Mouse (Mus musculus) thymus, postnatal 0 days (tissue): ENCODE data around the gene Nudt3. TPM values are rescaled to one million over a fixed set of nuclear protein-coding genes. Genes with fewer than 3 reads are reported as not detected.
"Not testable (repeated sequence)": the region's sequence is repeated elsewhere in the genome, so short reads cannot be mapped to it uniquely, and the experiment has no call there.

Experiments used
- DNase-seq: peaks from one replicate; pipeline ENCODE4 v3.0.0-alpha.2; 2015; ENCODE audit warnings: low spot score
- polyA plus RNA-seq: library from polyadenylated mRNA; unstranded; fragments of >200 nt; fragmentation: Nextera tagmentation; extraction: Ambion mirVana; gene quantifications from 2 replicates; pipeline ENCODE4 v1.2.1, GENCODE M21; 2015

Nudt3 gene
- 80.5 and 87.8 TPM in 2 replicates for polyA plus RNA-seq

GRCm38 (mm10) chr17:27623360-27624326, at the start of gene Nudt3:
Gene Nudt3 (minus strand): TSS chr17:27623495.
- DNase-seq: peak; percentile 96

GRCm38 (mm10) chr17:27671720-27672119, 48.4 kb upstream of the Nudt3 start:
- DNase-seq: no peak

GRCm38 (mm10) chr17:27658767-27659166, 35.5 kb upstream of the Nudt3 start:
- no peak for DNase-seq

DNA sequence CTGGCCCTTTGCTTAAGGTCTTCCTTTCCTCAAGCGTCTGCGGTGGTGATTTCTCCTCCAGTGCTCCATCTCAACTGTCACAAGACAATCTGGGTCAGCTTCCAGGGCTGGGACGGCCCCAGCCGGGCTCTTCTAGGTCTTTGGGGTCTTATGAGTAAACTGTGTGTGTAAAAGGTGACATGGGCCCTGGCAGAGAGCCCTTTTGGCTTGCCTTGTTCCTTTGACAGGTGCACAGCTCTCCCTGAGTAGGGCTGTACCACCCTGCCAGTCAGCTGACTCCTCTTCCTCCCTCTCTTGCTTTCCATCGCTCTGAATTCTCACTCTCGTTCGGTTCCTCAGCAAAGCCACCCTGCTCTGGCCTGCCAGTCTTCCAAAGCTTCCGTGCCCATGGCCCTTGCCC, 33.8 kb upstream of the Nudt3 start:
- no peak for DNase-seq

DNA sequence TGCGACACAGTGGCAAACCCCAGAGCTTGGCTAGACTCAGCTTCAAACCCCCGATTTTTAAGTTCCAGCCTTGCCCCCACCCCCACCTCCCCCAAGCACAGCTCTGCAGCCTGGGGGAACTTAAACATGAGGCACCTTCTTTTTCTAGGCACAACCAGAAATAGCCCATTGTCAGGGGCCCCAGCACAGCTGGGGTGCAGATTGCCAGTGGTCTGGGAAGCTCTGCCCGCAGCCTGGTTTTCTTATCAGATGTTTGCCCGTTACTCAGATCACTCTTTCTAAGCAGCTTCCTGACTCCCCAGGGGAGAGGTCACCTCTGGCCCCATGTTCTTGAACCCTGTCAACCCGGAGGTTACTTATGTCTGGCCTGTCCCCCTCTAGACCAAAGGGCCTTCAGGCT, 33.1 kb upstream of the Nudt3 start:
- no peak for DNase-seq

- DNase-seq: peak; percentile 81
Observed at GRCm38 (mm10) chr17:27656011-27656399, 32.7 kb upstream of the Nudt3 start.

DNA sequence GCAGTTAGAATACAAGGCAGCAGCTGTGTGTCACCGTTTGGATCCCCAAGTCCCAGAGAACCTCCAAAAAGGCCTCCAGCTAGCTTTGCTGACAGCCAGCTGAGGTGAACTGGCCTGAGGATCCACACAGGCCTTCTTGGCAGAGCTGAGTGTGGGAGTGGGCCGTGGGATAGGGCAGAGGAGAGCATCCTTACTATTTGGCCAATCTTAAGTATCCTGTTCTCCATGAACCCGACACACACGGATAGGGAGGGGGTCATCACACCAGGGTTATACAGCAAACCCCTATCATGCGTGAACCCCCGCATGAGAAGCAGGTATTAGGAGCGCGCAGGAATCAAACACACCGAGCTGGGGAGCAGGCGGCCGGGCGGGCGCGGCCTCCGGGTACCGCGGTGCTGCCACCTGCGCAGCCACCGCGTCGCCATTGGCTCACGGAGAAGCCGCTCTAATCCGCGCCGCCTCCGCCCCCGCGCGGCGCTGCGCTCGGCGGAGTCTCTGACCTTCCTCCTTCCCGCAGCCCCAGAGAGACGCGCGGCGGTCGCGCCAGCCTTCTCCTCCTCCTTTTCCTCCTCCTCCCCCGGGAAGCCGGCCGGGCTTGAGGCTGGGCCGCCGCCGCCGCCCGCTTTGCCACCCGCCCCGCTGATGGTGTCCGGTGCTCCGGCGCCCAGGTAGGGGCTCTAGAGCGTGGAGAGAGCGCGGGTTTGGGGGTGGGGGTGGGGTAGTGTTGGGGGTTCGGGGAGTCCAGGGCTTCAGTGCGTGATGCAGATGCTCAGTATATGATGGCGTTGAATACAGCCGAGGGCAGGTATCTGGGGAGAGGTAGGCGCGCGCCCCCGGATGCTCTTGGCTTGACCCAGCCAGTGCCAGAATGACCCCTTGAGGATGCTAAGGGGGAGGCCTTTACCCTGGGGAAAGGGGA, 32.1 kb upstream of the Nudt3 start, which contains the start of gene Pacsin1:
Pacsin1 (plus strand) TSS at position 421 of the 922 bp plus-strand sequence.
- DNase-seq: peak; percentile 74

- DNase-seq: no peak
Observed at GRCm38 (mm10) chr17:27653253-27653959, 30.1 kb upstream of the Nudt3 start.

DNA sequence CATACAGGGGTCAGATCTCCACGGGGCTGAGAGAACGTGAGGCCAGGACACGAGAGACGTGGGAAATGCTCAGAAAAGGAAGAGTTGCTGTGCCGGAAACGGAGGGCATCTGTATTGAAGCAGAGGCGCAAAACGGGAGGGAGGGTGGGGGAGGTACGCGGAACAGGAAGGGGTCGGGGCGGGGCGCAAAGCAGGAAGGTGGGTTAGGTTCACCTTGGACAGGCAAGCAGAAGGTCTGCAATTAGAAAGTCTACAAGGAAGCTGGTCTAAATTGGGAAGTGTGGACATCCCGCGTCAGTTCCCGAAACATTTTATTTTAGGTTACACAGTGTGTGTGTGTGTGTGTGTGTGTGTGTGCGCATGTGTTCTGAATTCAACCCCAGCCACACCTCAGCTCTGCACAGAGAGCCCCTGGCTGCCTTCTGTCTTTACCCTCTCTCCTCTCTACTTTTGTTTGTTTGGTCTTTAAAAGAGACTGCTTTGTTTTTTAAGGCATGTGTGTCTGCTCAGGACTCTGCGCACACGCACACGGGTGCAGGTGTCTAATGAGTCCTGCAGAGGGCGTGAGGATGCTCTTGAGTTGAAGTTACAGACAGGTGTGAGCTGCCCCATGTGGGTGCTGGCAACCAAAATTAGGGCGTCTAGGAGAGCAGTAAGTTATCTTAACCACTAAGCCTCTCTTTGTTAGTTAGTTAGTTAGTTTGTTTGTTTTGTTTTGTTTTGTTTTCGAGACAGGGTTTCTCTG, 28.9 kb upstream of the Nudt3 start:
- DNase-seq: peak; percentile 67

DNA sequence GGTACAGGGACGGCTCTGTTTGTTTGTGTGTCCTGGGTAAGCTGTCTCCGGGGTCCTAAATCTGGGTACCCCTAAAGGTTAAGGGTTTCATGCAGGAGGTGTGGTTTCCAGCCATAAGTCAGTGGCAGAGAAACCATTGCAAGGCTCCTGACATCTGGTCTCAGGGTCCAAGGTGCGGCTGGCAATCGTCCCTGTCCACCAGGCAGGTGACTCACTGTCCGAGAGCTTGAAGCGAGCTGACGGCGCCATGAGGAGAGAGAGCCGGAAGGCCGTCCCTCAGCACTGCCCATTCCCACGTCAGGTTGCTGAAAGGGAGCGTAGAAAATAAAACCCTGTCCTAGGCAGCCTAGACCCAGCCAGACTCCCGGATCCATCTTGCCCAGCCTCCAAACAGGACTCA, 27.3 kb upstream of the Nudt3 start:
- DNase-seq: no peak

- peak; percentile 82 for DNase-seq
Observed at GRCm38 (mm10) chr17:27650160-27650559, 26.9 kb upstream of the Nudt3 start.

DNA sequence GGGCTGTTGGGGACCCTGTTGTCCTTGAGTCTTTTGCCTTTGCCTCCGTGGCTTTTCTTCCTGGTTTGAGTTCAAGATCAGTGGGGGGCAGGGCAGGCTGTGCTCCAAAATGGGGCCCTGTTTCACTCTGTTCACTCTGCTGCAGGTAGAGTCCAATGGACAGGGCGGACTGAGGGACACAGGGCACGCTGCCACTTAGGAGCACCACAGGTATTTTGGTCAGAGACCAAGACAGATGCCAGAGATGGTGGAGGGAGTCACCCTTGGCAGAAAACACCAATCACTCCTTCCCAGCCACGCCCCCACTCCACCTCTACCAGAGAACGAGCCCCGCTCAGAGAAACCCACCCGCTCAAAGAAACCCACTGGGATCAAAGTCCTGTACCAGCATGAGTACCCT, 22.5 kb upstream of the Nudt3 start:
- DNase-seq: no peak

GRCm38 (mm10) chr17:27644572-27644971, 21.3 kb upstream of the Nudt3 start:
- DNase-seq: no peak

DNA sequence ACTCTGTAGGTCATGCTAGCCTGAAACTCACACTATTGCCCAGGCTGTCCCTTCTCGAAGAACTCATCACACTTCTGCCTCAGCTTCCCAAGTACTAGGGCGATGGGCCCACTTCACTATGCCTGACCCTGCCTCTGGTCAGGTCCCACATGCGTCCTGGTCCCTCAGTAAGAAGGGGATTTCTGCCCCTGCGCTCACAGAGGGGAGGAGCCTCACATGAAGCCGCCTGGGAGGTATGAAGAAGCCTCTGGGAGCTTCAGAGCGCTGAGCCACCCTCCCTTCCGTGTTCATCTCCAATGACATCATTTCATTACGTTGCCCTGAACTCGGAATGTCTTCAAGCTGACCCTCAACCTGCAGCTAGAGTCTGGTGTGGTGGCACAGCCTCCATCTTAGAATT, 20.5 kb upstream of the Nudt3 start:
- DNase-seq: no peak

GRCm38 (mm10) chr17:27643101-27643500, 19.8 kb upstream of the Nudt3 start:
- DNase-seq: no peak

GRCm38 (mm10) chr17:27642491-27643062, 19.3 kb upstream of the Nudt3 start:
- no peak for DNase-seq

DNA sequence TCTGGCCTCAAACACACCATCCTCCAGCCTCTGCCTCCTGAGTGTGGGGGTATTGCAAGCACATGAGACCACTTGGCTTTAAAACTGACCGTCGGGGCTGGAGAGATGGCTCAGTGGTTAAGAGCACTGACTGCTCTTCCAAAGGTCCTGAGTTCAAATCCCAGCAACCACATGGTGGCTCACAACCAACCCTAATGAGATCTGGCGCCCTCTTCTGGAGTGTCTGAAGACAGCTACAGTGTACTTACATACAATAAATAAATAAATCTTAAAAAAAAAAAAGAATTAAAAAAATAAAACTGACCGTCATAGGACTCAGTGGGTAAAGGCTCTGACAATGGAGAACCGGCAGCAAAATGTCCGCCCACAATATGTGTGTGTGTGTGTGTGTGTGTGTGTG, 16.6 kb upstream of the Nudt3 start:
- DNase-seq: not testable (repeated sequence)

DNA sequence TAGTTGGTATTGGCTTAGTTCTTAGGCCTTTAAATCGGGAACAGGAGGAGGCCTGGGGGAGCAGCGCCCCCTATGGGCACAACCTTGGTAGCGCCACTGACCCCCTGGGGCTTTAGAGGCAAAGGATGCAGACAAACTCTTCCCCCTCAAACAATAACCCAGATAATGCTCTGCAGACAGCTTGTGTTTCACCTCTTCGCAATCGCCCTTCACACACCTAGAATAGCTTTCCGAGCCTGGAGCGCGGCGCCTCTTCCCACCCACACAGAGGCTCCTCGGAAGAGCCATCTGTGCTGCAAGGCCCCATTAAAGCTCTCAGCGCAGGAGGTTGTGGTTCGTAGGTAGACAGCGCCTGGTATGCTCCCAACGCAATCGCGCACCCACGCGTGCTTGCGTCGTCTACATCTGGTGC, 15.6 kb upstream of the Nudt3 start:
- no peak for DNase-seq

GRCm38 (mm10) chr17:27637333-27637732, 14.0 kb upstream of the Nudt3 start:
- no peak for DNase-seq
